Mouse (Mus musculus): ENCODE results near the gene Wdr63.

DNA sequence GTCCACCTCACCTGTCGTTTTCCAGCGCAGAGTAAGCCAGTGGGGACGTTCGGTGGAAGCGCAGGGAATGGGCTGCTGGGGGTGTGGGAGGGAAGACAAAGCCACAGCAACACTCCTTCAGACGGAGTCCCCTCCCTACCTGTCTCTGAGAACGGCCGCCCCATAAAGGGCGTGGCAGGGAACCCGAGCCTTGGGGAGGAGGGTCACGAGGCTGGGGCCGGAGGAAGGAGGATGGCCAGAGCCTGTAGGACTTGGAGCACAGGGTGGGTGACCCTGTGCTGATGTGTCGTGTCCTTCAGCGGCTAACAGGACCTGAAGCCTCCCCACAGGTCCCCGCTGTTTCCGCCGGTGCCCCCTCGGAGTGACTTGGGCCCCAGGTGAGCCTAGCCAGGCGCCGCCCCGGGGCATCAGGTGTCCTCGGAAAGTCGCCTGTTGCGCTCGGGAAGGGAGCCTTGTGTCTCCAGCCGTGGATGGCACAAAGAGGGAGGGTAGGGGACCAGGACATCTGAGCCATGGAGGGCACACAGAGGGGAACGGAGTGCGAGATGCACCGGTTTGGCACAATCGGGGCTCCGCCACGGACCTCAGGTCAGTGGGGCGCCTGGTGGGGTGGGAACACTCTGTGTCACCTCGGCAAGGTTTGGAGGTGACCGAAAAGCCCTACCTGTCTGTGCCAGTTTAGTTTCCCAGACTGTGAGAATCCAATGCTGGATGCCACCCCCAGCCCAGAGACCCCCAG, 9.5 kb upstream of the Wdr63 start, which contains the start of gene Mcoln3:
- TF ChIP-seq CTCF (IDR thresholded peaks at IDR 0.05; ENCODE audit: borderline replicate concordance, extremely low read depth, insufficient read depth, insufficient read length) (no peak), POLR2A (IDR thresholded peaks at IDR 0.05; ENCODE audit: borderline replicate concordance, extremely low read depth, insufficient read depth, insufficient read length, poor library complexity, severe bottlenecking) (no peak)
